Mouse (Mus musculus): ENCODE measurements around the gene Gm14139.
"Not testable (repeated sequence)": the region's sequence is repeated elsewhere in the genome, so short reads cannot be mapped to it uniquely, and the experiment has no call there.

The Gm14139 gene

DNA sequence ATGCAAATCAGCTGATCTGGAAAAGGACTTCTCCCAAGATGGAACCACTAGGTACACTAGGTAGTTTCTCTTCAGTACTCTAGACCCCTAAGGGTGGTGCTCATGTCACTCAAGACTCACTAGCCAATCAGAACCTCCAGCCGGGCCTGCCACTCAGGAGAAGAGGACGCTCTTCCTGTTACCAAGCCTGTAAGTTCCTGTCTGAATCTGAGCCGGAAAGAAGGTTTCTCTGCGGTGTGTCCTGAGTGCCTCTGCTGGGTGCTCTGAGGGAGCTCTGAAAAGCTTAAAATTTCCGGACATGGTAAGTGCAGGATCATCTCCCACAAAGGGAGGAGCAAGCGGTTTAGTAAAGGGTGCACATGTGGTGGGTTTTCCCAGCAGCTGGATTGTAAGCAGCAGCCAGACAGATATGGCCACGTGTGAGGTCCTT lies at the start of gene Gm14139:
Gm14139 (plus strand) TSS at position 186 of the 430 bp plus-strand sequence.
- DNase-seq (ENCODE audit: low spot score): peak; percentile 39

GRCm38 (mm10) chr2:150132002-150132401 lies 49.6 kb upstream of the Gm14139 start:
- DNase-seq (ENCODE audit: low spot score): not testable (repeated sequence)

DNA sequence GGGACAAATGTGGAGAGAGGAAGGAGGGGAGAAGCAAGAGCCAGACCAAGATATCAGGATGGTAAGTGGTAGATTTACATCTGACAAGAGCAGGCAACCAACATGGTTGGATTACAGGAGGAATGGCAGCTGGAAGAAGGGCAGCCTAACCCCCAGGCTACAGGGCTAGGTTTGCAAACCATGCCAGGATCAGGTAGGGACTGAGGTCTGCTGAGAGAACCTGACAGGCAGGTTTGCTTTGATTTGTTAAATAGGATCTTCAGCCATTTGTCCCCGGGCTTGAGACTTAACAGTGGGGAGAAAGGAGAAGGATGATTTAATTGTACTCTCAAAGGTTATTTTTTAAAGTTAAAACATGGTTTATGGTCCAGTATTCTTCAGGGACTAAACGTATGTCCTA lies 48.8 kb upstream of the Gm14139 start:
- no peak for DNase-seq (ENCODE audit: low spot score)

- peak; percentile 87 for DNase-seq (ENCODE audit: low spot score)
These were observed 45.1 kb upstream of the Gm14139 start, which contains the start of gene Zfp120 for GRCm38 (mm10) chr2:150136435-150136897. Gene Zfp120, minus strand, starts transcription at chr2:150136708.

- DNase-seq (ENCODE audit: low spot score): no peak
These were observed 14.9 kb upstream of the Gm14139 start for GRCm38 (mm10) chr2:150166703-150167102.

DNA sequence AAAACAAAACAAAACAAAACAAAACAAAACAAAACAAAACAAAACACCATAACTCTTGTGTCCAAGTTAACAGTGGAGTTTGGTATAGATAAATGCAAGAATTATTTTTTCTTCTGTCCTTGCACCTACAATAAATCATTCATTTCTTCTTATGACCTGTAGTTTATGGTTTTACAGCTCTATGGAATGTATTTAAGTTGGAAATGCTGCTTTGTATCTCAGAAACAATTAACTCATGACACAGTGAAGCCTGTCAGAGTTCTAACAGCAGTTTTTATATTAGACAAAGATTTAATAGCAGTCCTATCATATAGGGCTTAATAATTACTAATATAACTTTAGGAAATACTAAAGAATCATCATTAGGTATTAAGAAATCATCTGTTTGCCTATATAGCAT lies 7.7 kb upstream of the Gm14139 start:
- DNase-seq (ENCODE audit: low spot score): no peak

DNA sequence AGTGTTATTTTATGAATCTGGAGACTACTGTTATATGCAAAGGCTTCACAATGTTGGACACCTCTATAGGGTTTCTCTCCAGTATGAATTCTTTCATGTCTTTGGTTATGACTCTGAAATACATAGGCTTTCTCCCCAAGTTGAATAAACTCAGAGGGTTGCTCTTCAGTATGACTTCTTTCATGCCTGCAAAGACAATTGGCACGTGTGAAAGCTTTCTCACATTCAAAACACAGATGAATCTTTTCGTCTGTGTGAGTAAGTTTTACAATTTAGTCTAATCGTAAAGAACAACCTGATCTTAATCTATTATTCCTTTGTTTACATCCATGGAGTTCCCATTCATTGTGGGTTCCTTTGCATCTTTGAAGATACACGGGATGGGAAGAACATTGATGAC lies 2.0 kb upstream of the Gm14139 start, which contains the start of gene Gm10770:
Gm10770 (minus strand) TSS at position 101 of the 400 bp plus-strand sequence.
- DNase-seq (ENCODE audit: low spot score): not testable (repeated sequence)

- DNase-seq (ENCODE audit: low spot score): not testable (repeated sequence)
These were observed 509 bp upstream of the Gm14139 start for GRCm38 (mm10) chr2:150181046-150181445.

GRCm38 (mm10) chr2:150217600-150218362 lies 36.2 kb downstream of the Gm14139 start, which contains the start of gene Zfp937:
Gene Zfp937, plus strand, starts transcription at chr2:150218073.
- DNase-seq (ENCODE audit: low spot score): peak; percentile 80

- DNase-seq (ENCODE audit: low spot score): not testable (repeated sequence)
These were observed 36.8 kb downstream of the Gm14139 start for GRCm38 (mm10) chr2:150218363-150218725.

GRCm38 (mm10) chr2:150223263-150223662 lies 41.7 kb downstream of the Gm14139 start:
- DNase-seq (ENCODE audit: low spot score): not testable (repeated sequence)

Data from testis, postnatal 14 days (tissue).